Mouse (Mus musculus) heart, postnatal 0 days (tissue): Measurements from ENCODE around the gene Sp6. TPM values are rescaled to one million over a fixed set of nuclear protein-coding genes. Genes with fewer than 3 reads are reported as not detected.

Source experiments
- ATAC-seq: fragments of 200-750 bp; cut with Nextera tagmentation; 2 replicates; pipeline ENCODE4 v1.8.0; 2017; ENCODE audit warnings: low read depth, moderate number of reproducible peaks, moderate library complexity; ENCODE audit not compliant: insufficient read depth
- DNase-seq: peaks from one replicate; pipeline ENCODE4 v3.0.0-alpha.2; 2016; ENCODE audit warnings: low spot score
- H3K27ac ChIP-seq: fragments of 300-500 bp; sonication (generic); 2 replicates; pipeline ENCODE4 v1.5.1; 2014; ENCODE audit warnings: low read depth, mild to moderate bottlenecking
- H3K27me3 ChIP-seq: fragments of 300-500 bp; sonication (generic); 2 replicates; pipeline ENCODE4 v1.6.1; 2014; ENCODE audit warnings: low read length, mixed read lengths; ENCODE audit not compliant: control insufficient read depth, insufficient read depth
- H3K36me3 ChIP-seq: fragments of 300-500 bp; sonication (generic); replicated peaks from 2 replicates; pipeline ENCODE4 v1.6.1; 2014; ENCODE audit warnings: low read length, mixed read lengths; ENCODE audit not compliant: control insufficient read depth, insufficient read depth
- H3K4me1 ChIP-seq: fragments of 300-500 bp; sonication (generic); 2 replicates; pipeline ENCODE4 v1.6.1; 2014; ENCODE audit warnings: antibody characterized with exemption; ENCODE audit not compliant: control insufficient read depth, insufficient read depth
- H3K4me2 ChIP-seq: fragments of 300-500 bp; sonication (generic); 2 replicates; pipeline ENCODE4 v1.6.1; 2014; ENCODE audit warnings: low read depth, mild to moderate bottlenecking, low read length, moderate library complexity
- H3K4me3 ChIP-seq: fragments of 300-500 bp; sonication (generic); 2 replicates; pipeline ENCODE4 v1.5.1; 2014; ENCODE audit warnings: low read depth, low read length
- H3K9ac ChIP-seq: fragments of 300-500 bp; sonication (generic); replicated peaks from 2 replicates; pipeline ENCODE4 v1.6.1; 2014; ENCODE audit warnings: low read depth, low read length, mixed read lengths
- H3K9me3 ChIP-seq: fragments of 300-500 bp; sonication (generic); replicated peaks from 2 replicates; pipeline ENCODE4 v1.6.1; 2016; ENCODE audit warnings: low read length; ENCODE audit not compliant: control insufficient read depth
- CTCF ChIP-seq: IDR thresholded peaks from 2 replicates; pipeline ENCODE4 v1.5.1; 2016; ENCODE audit warnings: antibody characterized with exemption, control low read depth, low read depth
- EP300 ChIP-seq: IDR thresholded peaks from 2 replicates; pipeline ENCODE4 v1.6.1; 2016; ENCODE audit warnings: antibody characterized with exemption, low read depth
- WGBS: fragments of 180-500 bp; shearing (Covaris S2); extraction: QIAGEN DNeasy Blood & Tissue Kit; methylation state at CpG from one replicate; pipeline ENCODE4 v1.1.7; 2014; 5-methylcytosine and 5-hydroxymethylcytosine counted together
- polyA plus RNA-seq: library from polyadenylated mRNA; unstranded; fragments of >200 nt; fragmentation: Nextera tagmentation; extraction: Ambion mirVana; gene quantifications from 2 replicates; pipeline ENCODE4 v1.2.1, GENCODE M21; 2015
- total RNA-seq: library from RNA; depleted of rRNA; stranded (reverse); fragments of >200 nt; gene quantifications from 2 replicates; pipeline ENCODE4 v1.2.3, GENCODE M21; 2014; ENCODE audit warnings: low replicate concordance

Gene Sp6
- total and polyA plus RNA-seq, 2 experiments from 2014 or later, result 0.04 TPM; not detected in 1

DNA sequence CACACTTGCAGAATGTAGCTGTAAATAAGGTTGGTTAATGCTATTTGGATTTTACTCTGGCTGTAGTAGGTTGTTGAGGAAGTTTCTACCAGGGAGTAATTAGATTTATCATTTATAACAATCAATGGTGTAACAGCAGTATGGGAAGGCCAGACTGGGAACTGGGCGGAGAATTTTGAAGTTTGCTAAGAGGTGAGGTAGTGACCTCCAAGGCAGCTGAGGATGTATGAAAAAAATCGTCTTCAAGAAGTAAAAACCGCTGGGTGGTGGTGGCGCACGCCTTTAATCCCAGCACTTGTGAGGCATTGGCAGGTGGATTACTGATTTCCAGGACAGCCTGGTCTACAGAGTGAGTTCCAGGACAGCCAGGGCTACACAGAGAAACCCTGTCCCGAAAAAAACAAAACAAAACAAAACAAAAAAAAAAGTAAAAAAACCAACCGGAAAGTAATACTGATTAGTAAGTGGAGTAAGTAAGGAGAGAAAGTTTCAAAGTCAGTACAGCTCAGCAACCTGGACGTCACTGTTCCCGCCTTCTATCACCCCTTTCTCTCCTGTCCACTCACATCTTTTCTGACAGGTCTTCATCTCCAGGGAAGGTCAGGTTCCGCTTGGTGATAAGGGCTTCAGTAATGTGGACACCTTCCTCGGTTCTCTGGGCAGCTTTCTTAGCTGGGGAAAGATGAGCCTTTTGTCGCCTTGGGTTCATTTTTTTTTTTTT is 27.3 kb downstream of the Sp6 start:
- TF ChIP-seq EP300 (no peak), CTCF (no peak)
- no peak for ATAC-seq

DNA sequence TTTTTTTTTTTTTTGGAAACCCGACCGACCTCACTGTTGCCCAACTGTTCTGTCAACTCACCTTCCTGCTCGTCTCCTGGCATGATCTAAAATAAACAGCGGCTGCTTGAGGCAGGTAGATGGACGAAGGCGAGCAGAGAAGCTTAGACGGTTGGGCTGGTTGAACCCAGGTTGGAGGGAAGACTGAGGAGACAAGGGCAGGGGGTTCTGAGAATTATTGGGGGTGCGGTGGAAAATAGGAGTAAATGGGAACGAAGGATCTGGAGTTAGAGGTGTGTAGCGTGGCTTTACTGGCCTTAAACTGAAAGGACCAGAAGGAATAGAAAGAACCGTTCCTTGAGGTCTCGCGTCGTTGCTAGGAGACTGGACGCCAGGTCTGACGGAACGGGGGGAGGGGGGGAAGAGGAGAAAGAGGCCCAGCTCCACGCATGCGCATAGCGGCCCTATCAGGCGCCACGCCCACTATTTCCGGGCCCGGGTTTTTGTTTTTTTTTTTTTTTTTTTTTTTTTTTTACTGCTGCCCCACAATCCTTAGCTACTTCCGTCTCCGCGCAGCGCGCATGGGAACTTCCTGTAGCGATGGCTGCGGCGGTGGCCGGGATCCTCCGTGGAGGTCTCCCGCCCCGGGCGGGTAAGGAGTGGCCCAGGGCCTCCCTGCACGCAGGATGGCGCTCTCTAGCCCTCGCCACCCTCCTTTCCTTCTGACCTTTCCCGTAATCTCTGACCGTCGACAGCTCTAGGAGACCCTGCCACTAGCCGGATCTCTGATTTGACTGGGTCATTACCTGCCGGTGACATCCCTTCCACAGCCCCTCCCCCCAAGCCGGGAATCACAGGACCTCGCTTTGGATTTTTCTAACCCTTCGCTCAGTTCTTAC is 28.1 kb downstream of the Sp6 start, which contains the start of the genes Lrrc46 and Mrpl10:
TSS of gene Lrrc46 (minus strand) at position 386 of the 878 bp plus-strand sequence.
TSS of gene Mrpl10 (plus strand) at position 539 of the 878 bp plus-strand sequence.
- H3K9me3 ChIP-seq, result no peaks in the 10 kb centered on the region
- peak within 1 kb of the TSS; percentile 89 for H3K9ac ChIP-seq
- H3K4me1 ChIP-seq, result peaks cover 10% of the 10 kb centered on the region
- ATAC-seq (peak; percentile 89), DNase-seq (peak; percentile 92)
- H3K4me3 ChIP-seq, result peak within 1 kb of the TSS; percentile 76
- TF ChIP-seq CTCF (no peak), EP300 (0 out of 2 replicates have a peak, but pooled peaks have one; percentile 69)
- under 1% methylated on average over 48 of the region's 48 CpGs for WGBS
- H3K4me2 ChIP-seq, result peak within 1 kb of the TSS; percentile 89
- H3K27ac ChIP-seq, result peak within 1 kb of the TSS; percentile 76
- H3K27me3 ChIP-seq, result no peaks in the 10 kb centered on the region
- H3K36me3 ChIP-seq, result no peaks in the 10 kb centered on the region

More for the DNA sequence above, 27.3 kb downstream of the Sp6 start:
- WGBS, result 43% methylated on average over 12 of the region's 12 CpGs
- Histone ChIP-seq H3K27me3 (no peaks in the 10 kb centered on the region), H3K4me2 (peak overlapping the region; percentile 89), H3K27ac (no peak overlapping the region), H3K9ac (no peak overlapping the region), H3K4me3 (peak overlapping the region; percentile 76), H3K36me3 (no peaks in the 10 kb centered on the region), H3K4me1 (peaks cover 10% of the 10 kb centered on the region), H3K9me3 (no peaks in the 10 kb centered on the region)
- no peak for DNase-seq

DNA sequence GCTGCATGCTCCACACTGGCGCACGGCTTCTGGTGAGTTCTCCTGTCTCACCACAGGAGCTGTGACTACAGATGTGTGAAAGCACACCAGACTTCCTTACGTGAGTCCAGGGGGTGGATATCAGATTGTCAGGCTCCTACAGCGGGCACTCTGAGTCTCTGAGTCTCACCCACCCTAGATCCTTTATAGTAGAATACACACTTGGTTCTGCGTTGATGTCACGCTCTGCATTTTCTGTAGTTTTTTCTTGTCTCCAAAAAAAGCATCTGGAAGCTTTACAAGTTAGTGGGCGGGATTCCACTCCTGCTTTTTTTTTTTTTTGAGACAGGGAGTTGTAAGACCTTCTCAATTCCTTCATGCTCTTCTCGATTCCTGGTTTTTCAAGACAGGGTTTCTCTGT is 31.7 kb downstream of the Sp6 start:
- Histone ChIP-seq H3K27ac (no peak overlapping the region), H3K4me2 (no peak overlapping the region), H3K36me3 (peaks cover 12% of the 10 kb centered on the region), H3K9ac (no peak overlapping the region), H3K4me3 (no peak overlapping the region), H3K27me3 (no peaks in the 10 kb centered on the region), H3K4me1 (peaks cover 10% of the 10 kb centered on the region), H3K9me3 (no peaks in the 10 kb centered on the region)
- WGBS, result 87% methylated on average over 8 of the region's 8 CpGs
- no peak for DNase-seq
- TF ChIP-seq CTCF, result no peak
- no peak for TF ChIP-seq EP300
- no peak for ATAC-seq

DNA sequence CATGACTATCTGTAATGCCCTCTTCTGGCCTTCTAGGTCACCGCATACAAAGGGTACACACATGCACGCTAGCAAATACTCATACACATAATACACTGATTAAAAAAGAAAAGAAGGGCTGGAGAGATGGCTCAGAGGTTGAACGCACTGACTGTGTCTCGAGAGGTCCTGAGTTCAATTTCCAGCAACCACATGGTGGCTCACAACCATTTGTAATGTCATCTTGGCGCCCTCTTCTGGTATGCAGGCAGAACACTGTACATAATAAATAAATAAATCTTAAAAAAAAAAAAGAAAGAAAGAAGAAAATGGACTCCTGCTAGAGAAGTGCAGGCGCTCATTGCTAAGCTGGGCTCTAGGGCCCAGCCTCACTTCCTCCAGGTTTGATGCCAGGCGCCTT is 32.7 kb downstream of the Sp6 start:
- Histone ChIP-seq H3K36me3 (peaks cover 12% of the 10 kb centered on the region), H3K9ac (no peak overlapping the region), H3K4me2 (no peak overlapping the region), H3K4me3 (no peak overlapping the region), H3K4me1 (peaks cover 13% of the 10 kb centered on the region), H3K9me3 (no peaks in the 10 kb centered on the region), H3K27ac (no peak overlapping the region), H3K27me3 (no peaks in the 10 kb centered on the region)
- DNase-seq, result no peak
- TF ChIP-seq EP300 (no peak), CTCF (no peak)
- 83% methylated on average over 7 of the region's 7 CpGs for WGBS
- ATAC-seq, result no peak

DNA sequence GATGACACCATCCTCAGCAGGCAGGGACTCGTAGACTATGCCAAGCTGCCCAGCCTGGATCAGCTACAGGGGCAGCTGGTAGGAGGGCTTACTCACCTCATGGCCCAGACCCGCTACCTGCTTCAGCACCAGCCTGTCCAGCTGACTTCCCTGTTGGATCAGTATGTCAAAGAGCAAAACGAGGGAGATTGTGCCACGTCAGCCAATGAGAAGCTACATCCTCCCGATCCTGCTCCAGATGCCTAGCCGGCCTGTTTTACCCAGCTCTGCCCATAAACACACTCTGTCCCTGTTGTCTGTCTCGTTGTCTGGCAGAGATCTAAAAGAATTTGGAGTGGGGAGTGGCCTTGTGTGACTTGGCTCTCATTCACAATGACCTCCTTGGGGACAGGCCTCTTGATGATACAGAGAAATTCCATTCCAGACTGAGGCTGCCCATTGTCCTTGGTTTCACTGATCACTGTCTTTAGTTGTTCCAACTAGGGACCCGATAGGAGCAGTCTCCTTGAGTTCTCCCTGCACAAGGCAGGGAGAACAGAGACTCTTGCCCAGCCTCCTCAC is 35.0 kb downstream of the Sp6 start:
- TF ChIP-seq CTCF, result no peak
- TF ChIP-seq EP300, result no peak
- no peak overlapping the region for H3K4me2 ChIP-seq
- H3K9me3 ChIP-seq, result no peaks in the 10 kb centered on the region
- ATAC-seq (no peak), DNase-seq (no peak)
- H3K4me3 ChIP-seq, result no peak overlapping the region
- H3K4me1 ChIP-seq, result peaks cover 15% of the 10 kb centered on the region
- H3K36me3 ChIP-seq, result peaks cover 18% of the 10 kb centered on the region
- H3K27ac ChIP-seq, result no peak overlapping the region
- no peak overlapping the region for H3K9ac ChIP-seq
- 63% methylated on average over 8 of the region's 8 CpGs for WGBS
- no peaks in the 10 kb centered on the region for H3K27me3 ChIP-seq
